Mouse (Mus musculus): ENCODE measurements around the gene Epop.

Epop gene

DNA sequence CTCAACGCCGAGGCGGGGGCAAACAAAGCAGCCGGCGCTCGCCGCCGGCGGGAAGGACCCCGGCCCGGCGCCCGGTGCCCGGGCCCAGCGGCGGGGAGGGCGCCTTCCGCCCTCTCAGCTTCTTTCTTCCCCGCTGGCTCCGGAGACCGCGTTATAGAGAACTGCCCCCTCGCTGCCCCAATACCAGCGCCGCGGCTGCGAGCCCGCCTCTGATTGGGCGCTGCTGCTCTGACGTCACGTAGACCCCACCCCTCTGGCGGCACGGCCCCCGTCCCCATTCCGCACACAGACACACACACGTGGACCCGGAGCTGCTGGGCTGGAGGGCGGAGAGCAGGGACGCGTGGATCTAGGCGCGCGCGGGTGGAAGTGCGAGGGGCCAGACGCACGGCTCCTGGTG is at the start of gene Epop:
Gene Epop (minus strand): TSS at position 127 of the 400 bp plus-strand sequence.
- DNase-seq (ENCODE audit: low spot score in 2 of 2) = peak; percentile 47 to 75

DNA sequence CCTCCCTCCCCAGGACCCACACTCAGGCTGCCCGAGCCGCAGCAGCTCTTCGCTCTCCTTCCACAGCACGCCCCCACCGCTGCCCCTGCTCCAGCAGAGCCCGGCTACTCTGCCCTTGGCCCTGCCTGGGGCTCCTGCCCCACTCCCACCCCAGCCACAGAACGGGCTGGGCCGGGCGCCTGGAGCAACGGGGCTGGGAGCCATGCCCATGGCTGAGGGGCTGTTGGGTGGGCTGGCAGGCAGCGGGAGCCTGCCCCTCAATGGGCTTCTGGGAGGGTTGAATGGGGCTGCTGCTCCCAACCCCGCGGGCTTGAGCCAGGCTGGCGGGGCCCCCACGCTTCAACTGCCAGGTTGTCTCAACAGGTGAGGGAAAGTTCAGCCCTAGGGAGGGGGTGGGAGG is 48.8 kb upstream of the Epop start:
- DNase-seq (ENCODE audit: low spot score in 2 of 2) = no peak

DNA sequence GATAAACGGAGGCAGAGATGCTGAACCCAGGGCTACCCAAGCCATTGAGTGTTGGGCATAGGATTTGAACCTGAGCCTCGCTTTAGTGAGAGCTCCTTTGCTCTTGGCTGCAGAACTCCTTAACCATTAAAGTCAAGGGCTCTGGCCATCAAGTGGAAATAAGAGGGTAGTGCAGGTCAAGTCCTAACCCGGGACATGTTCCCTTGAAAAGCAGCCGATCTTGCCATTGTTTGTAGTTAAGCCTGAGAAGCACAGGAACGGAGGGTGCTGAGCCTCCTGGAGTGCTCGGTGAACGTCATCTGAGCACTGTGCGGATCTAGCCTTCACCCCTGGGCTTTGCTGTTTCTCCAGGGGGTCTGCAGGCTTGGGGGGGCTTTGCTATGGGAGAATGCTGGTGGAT is 48.3 kb upstream of the Epop start:
- no peak for DNase-seq (ENCODE audit: low spot score in 2 of 2)

DNA sequence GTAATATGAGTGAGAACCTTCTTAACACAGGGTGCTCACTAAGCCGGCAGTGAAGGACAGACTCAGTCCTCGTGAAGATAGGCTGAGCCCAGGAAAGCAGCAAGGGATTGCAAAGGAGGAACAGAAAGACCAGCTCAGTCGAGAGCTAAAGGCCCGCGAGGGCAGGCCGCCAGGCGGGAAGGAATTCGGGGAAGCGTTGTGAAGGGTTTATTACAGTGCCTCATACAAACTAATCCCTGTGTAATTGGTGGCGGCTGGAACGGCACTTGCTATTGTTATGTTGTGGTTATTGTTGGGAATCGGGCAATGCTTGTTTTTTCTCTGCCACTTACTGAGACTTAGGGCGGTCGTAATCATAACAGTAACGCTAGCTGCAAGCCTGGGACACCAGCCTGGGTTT is 47.9 kb upstream of the Epop start:
- DNase-seq (ENCODE audit: low spot score in 2 of 2) = no peak

DNA sequence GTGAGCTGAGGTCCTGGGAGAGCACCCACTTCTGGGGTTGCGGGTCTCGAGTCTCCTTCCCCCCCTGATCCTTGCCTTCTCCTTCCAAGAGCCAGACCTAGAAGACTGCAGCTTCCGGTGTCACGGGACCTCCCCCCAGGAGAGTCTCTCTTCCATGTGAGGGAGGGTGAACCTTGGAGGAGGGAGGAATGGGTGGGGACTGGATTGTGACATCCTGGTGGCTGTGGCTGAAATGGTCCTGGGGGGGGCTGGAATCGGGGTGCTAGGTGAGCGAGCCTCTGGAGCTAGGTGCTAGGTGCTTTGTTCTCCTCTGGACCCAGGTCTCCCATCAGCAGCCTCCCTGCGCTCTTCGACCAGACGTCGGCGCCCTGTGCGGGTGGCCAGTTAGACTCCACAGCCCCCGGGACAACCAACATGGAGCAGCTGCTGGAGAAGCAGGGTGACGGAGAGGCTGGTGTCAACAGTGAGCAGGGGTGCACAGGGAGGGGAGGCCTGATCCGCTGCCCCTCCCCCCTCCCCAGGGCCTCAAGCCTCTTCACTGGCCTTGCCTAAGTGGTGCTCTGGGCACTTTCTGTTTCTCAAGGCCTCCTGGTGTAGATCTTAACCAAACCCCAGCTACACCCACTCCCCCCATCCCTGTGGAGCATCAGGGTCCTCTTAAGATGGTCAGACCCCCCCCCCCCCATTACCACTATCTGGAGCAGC is 46.7 kb upstream of the Epop start:
- no peak for DNase-seq (ENCODE audit: low spot score in 2 of 2)

DNA sequence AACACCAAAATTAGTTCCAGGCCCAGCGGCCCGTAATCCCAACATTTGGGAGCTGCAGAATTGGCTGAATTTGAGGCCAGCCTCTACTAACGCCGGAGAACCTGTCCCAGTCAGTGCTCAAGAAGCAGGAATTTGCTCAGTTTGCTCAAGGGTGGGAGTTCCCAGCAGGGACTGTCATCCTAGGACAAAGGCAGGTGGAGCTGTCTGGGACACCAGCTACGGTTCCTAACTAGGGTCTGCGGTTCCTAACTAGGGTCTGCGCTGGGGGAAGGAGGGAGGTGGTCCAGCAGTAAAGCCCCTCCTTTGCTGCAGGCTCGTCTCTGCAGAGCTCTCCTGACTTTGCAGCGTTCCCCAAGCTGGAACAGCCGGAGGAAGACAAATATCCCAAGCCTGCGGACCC is 43.6 kb upstream of the Epop start:
- DNase-seq (ENCODE audit: low spot score in 2 of 2) = no peak

DNA sequence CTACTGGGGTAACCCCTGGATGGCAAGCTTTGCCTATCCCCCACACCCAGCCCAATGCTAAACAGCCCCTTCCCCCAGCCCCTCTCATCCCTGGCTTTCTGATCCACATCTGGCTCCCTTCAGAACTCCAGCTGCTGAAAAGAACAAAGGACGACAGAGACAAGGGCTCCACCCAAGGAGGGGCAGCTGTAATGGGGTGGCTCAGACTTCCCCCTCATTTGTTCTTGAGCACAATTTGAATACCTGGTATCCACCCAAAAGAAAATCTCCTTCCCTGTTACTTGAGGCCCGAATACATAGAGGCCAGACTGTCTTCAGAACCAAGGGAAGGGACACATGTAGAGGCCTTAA is 41.6 kb upstream of the Epop start:
- DNase-seq (ENCODE audit: low spot score in 2 of 2) = no peak

DNA sequence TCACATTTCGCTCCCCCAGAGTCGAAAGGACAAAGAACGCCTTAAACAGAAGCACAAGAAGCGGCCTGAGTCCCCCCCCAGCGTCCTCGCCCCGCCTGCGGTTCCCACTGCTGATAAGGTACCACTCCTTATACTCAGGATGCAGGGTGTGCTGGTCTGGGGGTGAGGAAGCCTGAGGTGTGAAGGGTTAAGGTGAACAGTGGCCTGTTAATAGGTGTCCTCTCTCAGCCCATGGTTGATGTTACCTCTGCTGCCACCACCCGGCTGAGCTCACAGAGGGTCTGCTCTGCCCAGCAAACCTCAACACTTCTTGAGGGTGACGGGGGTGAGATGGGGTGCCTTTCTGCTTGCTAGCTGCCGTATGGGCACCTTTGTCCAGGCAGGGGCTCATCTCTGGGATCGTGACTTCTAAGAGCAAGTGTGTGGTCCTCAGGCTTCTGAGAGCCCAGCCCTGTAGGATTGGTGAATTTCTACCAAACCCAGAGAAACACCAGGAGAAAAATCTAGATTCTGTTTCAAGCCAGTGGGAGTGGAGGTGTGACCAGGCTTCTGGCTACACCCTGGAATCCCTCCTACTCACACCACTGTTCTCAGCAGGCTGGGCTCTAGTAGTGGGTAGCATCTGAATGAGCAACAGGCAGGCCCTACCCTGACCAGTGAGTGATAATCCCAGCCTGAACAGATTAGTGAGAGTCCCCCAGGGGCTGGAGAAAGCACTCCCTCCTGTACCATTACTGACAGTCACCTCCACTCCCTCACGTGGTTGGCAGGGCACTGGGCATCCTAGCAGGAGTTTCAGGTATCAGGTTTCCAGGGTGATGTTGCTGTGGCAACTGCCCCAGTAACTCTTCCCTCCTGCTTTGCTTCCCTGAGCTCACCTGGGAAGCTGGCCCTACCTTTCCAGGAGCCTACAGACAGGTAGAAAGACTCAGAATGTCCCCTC is 41.0 kb upstream of the Epop start:
- no peak for DNase-seq (ENCODE audit: low spot score in 2 of 2)

DNA sequence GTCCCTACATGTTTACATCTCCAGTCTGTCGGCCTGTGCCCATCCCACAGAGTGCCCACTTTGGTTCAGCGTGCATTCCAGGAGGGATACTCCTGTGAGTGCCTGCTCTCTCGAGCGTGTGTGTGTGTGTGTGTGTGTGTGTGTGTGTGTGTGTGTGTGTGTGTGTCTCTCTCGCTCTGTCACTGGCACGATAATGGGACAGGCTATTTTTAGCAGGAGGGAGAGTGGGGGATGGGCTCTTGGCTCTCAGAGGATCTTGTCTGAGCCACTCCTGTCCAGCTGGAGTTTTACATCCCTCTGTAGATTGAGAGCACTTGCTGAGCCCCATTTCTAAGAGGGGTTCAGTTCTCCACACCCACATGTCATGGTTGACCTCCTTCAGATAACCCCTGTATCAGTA is 40.3 kb upstream of the Epop start:
- DNase-seq (ENCODE audit: low spot score in 2 of 2) = no peak

DNA sequence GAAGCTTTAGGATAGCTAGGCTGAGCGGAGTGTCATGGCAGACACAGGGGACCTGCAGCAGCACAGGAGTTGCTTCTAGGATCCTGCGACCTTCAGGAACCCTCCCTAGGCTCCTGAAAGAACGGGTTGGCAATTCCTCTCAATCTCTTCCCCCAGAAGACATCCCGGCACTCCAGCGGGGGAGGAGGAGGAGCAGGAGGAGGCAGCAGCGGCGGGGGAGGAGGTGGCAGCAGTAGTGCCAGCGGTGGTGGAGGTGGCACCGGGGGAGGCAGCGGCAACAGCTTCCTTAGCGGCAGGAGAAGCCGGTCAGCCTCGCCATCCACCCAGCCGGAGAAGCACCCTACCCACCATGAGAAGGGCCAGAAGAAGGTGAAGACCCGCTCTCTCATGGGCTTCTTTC is 39.8 kb upstream of the Epop start:
- DNase-seq (ENCODE audit: low spot score in 2 of 2) = no peak

DNA sequence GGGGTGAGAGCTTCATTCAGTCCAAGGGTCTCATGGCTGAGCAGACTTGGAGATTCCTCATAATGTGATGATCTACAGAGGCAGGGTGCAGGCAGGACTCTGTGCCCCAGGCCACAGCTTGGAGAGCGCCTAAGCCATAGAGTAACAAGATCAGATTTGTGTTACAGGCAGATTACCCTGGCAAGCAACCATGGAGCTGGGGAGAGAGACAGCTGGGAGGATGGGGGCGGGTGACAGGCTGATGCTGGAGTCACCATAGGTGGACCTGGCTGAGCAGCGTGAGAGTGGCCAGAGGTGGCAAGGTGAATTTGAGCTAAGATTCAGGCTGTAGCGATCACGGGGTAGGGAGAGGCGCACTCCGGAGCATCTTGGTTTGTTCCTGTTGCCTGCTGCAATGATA is 38.7 kb upstream of the Epop start:
- no peak for DNase-seq (ENCODE audit: low spot score in 2 of 2)

DNA sequence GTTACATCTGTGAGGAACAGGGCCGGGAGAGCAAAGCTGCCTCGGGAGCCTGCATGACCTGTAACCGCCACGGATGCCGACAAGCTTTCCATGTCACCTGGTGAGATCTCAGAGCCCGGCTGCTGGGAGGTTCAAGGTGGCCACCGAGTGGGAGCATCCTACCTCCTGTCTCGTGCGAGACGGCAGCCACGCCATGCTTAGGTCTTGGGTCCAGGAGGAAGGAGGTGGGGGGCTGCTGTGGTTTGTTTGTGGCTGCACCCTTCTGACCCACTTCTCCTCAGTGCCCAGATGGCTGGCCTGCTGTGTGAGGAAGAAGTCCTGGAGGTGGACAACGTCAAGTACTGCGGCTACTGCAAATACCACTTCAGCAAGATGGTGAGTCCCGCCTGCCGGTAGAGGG is 37.3 kb upstream of the Epop start:
- no peak for DNase-seq (ENCODE audit: low spot score in 2 of 2)

DNA sequence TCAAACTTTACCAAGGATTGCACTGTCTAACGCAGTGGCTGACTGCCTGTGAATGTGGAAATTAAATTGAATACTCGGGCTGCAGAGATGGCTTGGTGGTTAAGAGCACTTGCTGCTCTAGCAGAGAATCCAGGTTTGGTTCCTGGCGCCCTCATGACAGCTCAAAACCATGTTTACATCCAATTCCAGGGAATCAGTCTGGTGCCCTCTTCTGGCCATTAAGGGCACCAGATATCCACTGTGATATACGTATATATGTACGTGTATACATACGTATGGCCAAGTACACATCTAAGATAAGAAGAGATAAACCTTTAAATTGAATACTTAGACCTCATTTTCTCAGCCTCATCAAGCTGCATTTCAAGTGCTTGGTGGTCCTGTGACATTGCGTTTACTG is 36.7 kb upstream of the Epop start:
- DNase-seq (ENCODE audit: low spot score in 2 of 2) = no peak

DNA sequence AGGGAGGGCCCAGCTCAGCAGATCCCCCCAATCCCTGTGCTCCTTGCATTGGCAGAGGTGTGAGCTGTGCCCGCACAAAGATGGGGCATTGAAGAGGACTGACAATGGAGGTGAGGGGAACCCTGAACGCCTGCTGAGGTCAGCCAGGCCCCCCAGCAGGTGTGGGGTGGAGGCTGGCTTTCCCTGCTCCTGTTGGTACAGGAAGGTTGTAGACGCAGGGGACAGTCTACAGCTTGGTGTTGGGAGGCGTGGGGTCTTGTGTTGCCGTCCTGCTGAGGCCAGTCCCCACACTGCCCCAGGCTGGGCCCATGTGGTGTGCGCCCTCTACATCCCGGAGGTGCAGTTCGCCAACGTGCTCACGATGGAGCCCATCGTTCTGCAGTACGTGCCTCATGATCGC is 35.9 kb upstream of the Epop start:
- DNase-seq (ENCODE audit: low spot score in 2 of 2) = no peak

DNA sequence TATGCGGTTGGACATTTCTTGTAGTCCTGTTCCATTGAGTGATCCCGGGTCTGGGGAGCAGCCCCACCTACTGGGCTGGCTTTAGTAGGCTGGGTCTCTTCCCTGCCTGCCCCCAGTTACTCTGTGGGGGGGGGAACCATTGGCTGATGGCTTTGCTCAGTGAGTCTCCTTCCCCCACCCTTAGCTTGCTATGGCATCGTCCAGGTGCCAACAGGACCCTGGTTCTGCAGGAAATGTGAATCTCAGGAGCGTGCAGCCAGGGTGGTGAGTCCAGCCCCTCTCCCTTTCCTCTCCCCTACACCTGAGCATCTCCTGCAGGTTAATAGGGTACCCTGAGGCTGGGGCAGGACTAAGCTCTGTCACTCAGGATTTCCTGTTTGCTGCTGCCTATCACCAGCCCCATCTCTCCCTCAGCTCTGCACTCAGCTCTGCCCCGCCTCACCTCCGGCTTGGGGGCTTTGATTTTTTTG is 35.3 kb upstream of the Epop start:
- DNase-seq (ENCODE audit: low spot score in 2 of 2) = no peak

DNA sequence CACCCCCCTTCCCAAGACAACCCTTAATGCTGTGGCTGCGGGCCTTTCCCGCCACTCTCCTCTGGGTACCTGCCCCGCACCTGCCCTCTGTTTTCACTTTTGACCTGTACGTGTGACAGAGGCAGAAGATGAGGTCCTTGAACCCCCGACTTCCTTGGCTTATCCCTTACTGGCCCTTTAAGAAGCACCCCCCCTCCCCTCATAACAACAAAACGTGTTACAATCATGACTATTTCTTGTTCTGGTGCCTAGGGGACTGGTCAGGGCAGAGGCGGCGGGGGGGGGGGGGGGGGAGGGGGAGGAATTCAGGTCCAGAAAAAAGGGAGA is 34.8 kb upstream of the Epop start:
- no peak for DNase-seq (ENCODE audit: low spot score in 2 of 2)

DNA sequence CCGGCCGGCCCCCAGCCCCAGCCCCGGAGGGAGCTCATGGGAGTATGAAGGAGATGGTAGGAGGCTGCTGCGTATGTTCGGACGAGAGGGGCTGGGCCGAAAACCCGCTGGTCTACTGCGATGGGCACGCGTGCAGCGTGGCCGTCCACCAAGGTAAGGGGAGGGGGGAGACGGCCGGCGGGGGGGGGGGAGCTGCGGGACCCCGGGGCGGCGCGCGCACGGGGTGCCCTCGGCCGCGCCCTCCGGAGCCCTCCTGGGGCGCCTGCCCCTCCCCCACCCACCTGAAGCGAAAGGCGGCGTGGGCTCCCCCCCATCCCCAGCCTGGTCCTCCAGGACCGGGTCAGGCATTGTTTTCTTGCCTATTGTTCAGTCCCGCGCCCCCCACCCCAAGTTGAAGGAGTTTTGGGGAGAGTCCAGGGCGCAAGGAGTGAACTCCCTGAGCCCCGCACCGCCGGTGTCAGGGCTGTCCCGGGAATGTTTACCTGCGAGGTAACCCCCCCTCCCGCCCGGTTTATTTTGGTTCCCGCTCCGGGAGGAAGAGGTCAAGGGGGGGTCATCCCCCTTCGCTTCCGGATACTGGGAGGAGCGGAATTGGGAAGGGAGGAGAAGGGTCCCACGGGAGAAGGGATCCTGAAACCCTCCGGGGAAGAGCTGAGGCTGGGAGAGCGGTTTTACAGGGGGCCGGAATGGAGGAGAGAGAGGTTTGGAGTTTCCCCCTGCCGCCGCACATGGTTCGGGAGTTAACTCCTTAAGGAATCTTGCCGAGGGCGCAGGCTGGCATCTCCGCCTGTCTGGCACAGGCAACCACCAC is 34.2 kb upstream of the Epop start:
- DNase-seq (ENCODE audit: low spot score in 2 of 2) = peak in 1 of 2 experiments; percentile 52

DNA sequence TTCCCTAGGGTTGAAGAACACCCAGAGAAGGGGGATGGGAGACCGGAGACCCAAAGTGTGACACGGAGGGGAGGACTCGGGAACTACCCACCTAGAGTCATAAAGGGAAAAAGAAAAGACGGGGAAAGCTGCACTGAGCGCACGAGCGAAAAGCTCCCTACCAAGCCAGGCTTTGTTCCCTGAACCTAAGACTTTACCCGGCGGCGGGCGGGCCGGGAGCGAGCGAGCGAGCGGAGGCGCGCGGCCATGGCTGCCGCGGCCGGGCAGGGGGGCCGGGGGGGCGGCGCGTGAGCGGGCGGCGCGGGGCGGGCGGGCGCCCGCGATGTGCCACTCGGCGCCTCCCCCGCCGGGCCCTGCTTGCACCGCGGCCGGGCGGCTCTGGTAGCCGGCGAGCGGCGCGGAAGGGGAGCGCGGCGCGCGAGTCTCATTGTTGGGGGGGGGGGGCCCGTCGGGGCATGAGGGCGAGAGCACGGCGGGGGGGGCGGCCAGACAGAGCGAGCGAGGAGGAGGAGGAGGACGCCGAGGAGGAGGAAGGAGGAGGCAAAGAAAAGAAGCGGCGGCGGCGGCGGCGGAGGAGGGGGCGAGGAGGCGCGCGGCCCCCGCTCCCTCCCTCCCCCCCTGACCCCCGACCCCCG is 33.5 kb upstream of the Epop start, which contains the start of gene Mllt6:
Gene Mllt6 (plus strand): TSS at position 522 of the 635 bp plus-strand sequence.
- peak in 1 of 2 experiments; percentile 73 for DNase-seq (ENCODE audit: low spot score in 2 of 2)

DNA sequence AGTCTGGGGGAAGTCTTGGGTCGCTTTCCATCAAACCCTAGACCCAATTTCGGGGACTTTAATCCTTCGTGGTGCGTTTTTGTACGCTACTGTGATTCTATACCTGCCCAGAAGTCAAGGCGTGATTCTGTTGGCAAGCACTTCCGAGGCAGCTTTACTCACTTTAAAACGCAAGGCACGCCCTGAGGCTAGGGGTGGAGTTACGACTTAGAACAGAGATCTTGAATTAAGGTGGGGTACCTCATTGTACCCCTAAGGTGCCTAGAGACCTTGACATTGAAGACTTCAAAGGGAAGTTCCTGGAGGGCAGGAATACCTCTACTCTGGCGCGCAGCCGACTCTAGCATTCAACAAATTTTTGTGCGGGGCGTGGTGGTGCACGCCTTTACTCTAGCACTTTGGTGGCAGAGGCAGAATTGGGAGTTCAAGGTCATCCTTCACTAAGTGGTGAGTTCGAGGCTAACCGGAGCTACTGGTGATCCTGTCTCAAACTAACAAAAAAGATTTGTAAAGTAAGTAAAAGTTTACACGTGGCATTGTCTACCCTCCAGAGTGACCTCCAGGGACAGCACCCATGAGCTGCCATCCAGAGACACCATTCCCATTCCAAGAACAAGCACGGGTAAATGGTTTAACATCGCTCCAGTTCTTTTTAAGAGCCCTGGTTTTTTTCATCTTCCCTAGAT is 32.8 kb upstream of the Epop start:
- DNase-seq (ENCODE audit: low spot score in 2 of 2) = peak in 1 of 2 experiments; percentile 49

DNA sequence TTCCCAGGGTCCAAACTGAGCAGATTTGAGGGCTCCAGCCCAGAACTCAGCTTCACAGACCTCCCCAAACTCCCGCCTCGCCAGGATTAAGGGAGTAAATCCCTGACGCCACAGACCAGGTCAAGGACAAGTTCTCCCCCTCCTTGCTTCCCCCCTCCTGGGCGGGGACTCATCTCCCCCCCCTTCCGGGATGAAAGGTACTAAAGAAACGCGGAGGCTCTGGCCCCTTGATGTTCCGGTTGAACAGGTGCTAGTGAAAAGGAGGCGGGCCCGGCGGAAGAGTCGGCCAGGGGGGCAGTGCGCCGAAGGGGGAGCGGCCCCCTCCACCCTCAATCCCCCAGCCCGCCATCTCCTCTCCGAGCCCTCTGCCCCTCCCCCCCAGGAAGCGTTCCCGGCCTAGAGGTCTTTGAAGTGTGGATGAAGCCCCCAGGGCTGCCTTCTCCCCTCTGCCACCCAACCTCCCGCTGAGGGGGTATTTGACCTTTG is 32.2 kb upstream of the Epop start:
- DNase-seq (ENCODE audit: low spot score in 2 of 2) = peak in 1 of 2 experiments; percentile 52
